Mouse (Mus musculus): ENCODE measurements around the gene Tbx15. TPM values are rescaled to one million over a fixed set of nuclear protein-coding genes. Genes with fewer than 3 reads are reported as not detected.

Gene Tbx15
- total RNA-seq (2021) = 100 to 1,000 TPM; 105 to 145 TPM
- long read RNA-seq, experiment 1, transcript Tbx15-201 (8 exons, 3,566 nt) = major isoform, 245 of 320 reads
- long read RNA-seq, experiment 1, partial matches to known transcripts = 50 of 320 reads
- long read RNA-seq, experiment 1, other reads (novel, unspliced or antisense) = 25 of 320 reads
- long read RNA-seq, experiment 2, transcript Tbx15-201 (8 exons, 3,566 nt) = major isoform, 273 of 379 reads
- long read RNA-seq, experiment 2, partial matches to known transcripts = 73 of 379 reads
- long read RNA-seq, experiment 2, other reads (novel, unspliced or antisense) = 33 of 379 reads

DNA sequence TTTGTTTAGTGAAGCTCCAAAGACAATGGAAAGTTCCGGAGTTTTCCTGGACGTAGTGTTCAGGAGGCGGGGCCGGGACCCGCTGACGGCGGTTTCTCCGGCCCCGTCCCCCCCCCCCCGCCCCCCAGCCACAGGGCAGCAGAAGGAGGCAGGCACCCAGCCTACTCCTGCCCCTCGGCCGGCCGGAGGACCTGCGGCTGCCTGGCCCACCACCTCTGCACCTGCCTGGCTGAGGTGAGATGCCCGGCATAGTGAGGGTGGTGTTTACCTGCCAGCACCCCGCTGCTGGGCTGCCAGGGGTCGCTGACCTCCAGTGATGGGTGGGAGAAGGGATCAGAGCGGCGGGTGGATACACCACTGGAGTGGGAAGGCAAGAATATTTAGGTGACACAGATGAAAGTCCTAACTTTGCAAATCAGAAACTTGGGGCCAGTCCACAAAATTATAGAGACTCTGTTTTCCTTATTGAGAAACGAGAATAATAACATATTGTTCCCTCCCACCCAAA is at the start of gene Tbx15:
TSS of gene Tbx15 (plus strand) at position 169 of the 508 bp plus-strand sequence.
- intact Hi-C loops (cut with DNase I) = no loop called here
- no peak for TF ChIP-seq CTCF (IDR thresholded peaks at IDR 0.05)
- no peak for DNase-seq
- peak within 1 kb of the TSS; percentile 77 for H3K4me3 ChIP-seq
- H3K27ac ChIP-seq = peak within 1 kb of the TSS; percentile 64

DNA sequence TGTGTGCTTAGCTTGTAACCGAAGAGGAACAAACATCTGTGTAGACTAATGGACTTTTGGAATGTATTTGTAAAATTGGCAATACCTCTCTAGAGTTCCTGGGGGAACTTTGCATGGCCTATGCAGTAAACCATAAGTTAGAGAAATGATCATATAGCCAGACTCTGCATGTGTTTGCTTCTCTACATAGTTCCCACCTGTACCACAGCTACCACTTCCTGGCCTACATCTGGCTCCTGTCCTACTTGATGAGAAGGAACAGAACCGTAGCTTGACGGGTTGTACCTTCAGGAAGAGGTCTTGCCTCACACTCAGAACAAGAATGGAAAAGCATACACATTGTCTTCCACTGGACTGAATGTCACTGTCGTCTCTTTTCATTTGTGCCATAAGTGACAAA is 46.6 kb upstream of the Tbx15 start:
- H3K27ac ChIP-seq = no peak overlapping the region
- intact Hi-C loops (cut with DNase I) = no loop called here
- TF ChIP-seq CTCF (IDR thresholded peaks at IDR 0.05) = no peak
- no peak for DNase-seq
- H3K4me3 ChIP-seq = no peak overlapping the region

DNA sequence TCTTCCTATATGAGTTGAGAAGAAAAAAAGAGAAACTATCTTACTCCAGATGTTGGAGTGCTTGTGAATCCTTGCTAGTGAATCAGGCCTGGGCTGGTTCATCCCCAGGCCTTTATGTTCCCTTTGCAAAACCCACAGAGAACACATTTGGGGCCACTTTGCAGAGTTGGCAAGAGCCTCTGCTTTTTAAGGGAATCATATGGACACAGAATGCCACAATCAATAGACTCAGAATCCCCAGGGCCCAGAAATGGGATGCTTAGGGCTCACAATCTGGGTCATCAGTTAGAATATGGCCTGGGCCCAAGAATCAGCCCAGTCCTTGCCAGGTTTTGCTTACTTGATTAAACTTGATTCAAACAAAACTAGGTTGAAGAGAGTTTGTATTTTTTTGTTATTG is 36.9 kb upstream of the Tbx15 start:
- no peak for TF ChIP-seq CTCF (IDR thresholded peaks at IDR 0.05)
- no peak for DNase-seq
- no peak overlapping the region for H3K27ac ChIP-seq

DNA sequence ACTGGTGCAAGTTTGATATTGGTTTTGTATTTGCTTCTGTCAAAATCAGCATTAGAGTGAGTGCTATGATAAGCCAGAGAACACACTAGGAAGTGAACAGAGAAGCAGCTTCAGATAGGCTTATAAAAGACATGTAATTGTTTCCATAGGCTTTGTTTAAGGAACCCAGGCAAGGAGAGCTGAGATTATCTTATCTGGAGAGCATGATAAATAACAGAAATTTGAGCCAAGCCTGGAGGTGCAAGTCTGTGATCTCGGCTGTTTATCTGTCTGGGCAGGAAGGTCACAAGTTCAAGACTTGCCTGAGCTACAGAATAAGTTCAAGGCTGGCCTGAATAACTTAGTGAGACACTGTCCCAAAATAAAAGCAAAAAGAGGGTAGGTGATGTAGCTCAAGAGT is 31.8 kb upstream of the Tbx15 start:
- intact Hi-C loops (cut with DNase I) = no loop called here
- Histone ChIP-seq H3K27ac (no peak overlapping the region), H3K4me3 (no peak overlapping the region)
- DNase-seq = no peak
- no peak for TF ChIP-seq CTCF (IDR thresholded peaks at IDR 0.05)

More for the DNA sequence above, 36.9 kb upstream of the Tbx15 start:
- H3K4me3 ChIP-seq = no peak overlapping the region
- intact Hi-C loops (cut with DNase I) = no loop called here

DNA sequence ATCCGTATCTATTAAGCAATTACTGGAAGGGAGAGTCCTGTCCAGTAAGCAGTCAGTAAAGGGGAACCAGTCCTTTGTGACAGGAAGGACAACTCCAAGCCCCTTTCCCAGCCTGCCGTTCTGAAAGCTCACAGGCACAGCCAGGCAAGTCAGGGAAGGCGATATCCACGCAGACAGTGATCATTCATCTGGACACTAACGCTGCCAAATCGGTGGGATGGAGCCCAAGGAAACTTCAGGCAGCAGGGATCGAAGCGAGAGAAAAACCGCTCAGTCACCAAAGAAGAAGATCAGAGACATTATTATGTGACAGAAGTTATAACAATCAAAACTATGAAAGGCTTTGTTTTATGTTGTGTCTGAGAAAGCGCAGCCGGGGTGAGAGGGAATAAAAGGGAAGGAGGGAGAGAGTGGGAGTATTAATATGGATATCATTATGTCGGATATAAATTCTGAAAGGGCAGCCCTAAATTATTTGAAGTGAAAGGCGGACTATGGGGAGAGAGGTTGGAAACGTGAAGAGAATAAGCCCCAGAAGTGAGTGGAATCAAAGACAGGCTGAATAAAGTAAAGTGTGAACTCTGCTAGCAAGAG is 29.0 kb upstream of the Tbx15 start:
- H3K4me3 ChIP-seq = no peak overlapping the region
- intact Hi-C loops (cut with DNase I) = no loop called here
- no peak overlapping the region for H3K27ac ChIP-seq
- DNase-seq = no peak
- no peak for TF ChIP-seq CTCF (IDR thresholded peaks at IDR 0.05)

DNA sequence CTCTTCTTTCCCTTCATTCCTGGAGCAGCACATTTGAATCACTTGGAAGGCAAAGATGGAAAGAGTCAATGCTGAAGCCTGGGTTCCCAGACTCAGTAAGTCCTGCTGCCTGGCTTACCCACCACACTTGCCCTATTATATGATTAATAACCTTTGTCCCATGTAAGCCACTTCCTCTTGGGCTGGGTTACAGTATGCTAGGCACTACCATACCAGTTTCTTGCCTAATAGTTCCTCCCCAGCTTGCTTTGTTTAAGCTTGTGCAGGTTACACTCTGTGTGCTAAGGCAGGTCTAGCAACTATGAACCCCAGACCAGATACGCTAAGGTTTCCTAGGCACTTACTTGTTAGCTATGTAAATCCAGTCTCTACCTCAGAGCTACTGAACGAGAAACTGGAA is 12.4 kb upstream of the Tbx15 start:
- no peak for DNase-seq
- Histone ChIP-seq H3K27ac (no peak overlapping the region), H3K4me3 (no peak overlapping the region)
- no peak for TF ChIP-seq CTCF (IDR thresholded peaks at IDR 0.05)
- intact Hi-C loops (cut with DNase I) = no loop called here

DNA sequence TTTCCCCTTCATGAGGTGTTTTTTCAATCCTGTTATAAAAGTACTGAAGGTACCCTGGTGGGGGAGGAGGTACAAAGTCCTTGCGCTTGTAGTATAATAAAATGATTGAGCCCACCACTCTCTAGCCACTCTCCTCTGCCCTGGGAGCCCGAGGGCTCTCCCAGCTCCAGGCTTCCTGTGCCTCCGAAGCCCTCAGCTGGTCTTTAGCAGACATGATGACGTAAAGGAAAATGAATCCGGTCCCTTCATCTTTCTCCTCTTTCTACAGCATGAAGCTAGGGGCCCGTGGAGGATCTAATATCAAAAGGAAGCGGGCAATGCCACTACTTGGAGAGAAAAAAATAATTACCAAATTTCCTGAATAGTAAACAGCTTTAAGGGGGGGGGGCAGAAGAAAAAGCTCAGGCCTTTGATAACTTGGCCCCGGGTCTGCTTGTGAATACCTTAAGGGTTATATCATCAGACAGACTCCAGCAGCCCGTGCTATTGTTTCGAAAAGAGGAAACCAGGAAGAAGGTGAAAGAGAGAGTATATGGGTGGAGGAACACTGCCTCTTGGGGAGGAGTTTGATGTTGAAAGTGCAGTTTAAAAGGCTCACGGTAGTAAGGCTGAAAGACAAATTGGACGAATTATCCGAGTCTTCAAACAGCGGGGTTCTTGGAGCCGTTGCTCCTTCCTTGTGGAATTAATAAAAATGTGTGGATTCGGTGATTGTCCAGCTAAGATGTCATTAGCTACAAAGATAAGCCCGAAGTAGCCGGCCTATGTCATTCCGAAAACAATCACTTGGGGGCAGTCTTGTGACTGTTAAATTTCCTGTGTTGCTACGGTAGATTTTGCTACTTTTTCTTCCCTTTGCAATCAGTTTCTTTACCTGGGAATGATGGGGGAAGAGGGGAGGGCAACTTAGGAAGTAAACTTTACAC is 6.5 kb upstream of the Tbx15 start:
- Histone ChIP-seq H3K27ac (peak overlapping the region; percentile 17; the same call in 1 of the 2 replicates), H3K4me3 (peak overlapping the region; percentile 58)
- intact Hi-C loops (cut with DNase I) = loop anchor here (1.0 to 10.0 kb wide), 3 partner anchors 291 to 703 kb away; no protein-coding TSS in a partner anchor
- TF ChIP-seq CTCF (IDR thresholded peaks at IDR 0.05) = peak; percentile 86
- peak; percentile 67 for DNase-seq

DNA sequence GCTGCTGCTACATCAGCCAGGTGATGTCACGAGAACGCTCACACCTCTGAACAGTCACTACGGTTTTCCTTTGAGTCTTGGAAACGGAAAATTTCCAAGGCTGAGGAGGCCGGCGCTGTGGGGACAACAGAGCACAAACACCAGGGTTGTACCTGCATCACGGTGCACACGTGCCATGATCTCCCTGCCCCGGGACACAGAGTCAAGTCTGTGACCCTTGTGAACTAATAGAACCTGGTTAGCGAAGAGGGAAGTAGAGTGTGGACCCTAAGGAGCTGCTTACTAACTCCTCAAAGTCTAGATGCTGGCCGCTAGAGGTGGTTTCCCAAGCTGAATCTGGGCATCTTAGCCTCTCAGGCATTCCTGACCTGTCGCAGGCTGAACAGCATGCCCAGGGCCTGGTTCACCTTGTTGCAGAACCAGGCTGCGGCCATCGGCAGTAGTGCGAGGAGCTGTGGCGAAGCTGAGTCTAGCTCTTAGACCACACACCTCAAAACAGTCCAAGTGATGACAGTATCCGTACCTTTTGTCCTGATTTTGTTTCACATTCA is 5.8 kb upstream of the Tbx15 start:
- DNase-seq = no peak
- Histone ChIP-seq H3K4me3 (peak overlapping the region; percentile 58), H3K27ac (no peak overlapping the region; the same call in 1 of the 2 replicates)
- no peak for TF ChIP-seq CTCF (IDR thresholded peaks at IDR 0.05)
- intact Hi-C loops (cut with DNase I) = loop anchor here (5.0 to 10.0 kb wide), 2 partner anchors 290 to 633 kb away; no protein-coding TSS in a partner anchor

DNA sequence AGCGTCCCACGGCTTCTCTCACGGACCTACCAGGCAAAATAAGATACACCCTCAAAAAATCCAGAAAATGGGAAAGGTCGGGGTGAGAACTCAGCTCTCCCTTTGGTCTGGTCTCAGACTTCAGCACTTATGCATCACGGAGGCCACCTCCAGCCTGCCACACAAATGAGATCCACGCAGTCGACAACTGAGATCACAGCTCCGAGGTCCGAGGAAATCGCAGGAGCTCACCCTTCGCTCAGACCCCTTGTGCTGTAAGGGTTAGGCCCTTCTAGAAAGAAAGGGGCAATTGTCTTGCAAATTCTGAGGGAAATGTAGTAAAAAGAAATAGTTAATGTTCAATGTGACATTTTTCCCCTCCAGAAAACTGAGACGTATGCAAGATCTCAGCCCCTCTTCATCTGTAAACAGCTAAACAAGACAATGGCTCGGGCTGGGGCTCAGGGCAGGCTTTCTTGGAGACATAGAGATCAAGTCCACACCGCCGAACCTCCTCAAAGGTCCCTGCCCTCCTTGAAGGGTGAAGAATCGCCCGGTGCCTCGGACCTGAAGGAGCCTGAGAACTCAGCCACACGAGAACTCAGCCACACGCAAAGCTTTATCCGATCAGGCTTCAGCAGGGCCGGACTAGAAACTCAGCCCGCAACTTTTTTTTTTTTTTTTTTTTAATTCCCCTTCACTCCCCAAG is 4.9 kb upstream of the Tbx15 start:
- TF ChIP-seq CTCF (IDR thresholded peaks at IDR 0.05) = no peak
- intact Hi-C loops (cut with DNase I) = loop anchor here (10.0 kb wide), 1 partner anchor 290 kb away; no protein-coding TSS in a partner anchor
- Histone ChIP-seq H3K27ac (no peak overlapping the region), H3K4me3 (no peak overlapping the region)
- no peak for DNase-seq

DNA sequence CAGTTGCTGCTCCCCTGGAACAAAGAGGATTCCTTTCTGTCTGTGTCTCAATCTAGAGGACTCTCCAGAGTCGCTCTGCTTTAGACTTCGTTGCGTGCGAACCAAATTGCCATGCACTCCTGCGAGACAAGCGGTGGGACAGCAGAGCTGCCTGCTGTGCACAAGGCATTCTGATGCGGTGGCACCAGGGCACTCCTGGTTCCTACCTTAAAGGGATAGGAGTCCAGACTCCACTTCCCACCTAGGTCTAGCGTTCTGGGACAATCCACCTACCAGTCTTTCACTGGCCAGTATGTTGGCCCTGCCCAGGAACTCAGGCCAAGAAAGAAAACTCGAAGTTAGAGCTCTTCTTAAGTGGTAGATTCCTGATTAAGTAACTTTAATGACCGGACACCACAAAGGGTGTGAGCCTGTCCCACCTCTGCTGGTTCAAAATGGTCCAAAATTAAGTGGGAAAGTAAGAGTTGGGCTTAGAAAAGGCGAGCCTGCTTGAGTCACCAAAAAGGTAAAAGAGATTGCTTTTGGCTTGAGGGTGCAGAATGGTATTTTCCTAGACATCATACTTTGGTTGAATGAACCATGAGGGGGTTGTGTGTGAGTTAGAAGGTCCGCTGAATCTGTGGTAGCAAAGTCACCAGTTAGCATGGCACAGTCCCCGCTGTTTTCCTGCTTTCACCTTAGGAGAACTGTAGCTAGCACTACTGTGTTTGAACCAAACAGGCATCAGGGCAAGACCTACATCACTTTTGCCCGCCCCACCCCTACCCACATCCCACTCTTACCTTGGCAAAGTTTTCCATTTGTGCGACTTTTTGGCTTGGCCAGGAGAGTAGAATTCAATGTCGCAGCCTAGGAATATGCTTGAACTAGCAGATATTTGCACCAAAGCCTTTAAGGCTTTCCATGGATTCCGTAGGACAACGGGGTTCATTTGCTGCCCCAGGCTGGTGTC is 4.1 kb upstream of the Tbx15 start:
- TF ChIP-seq CTCF (IDR thresholded peaks at IDR 0.05) = no peak
- DNase-seq = no peak
- Histone ChIP-seq H3K4me3 (no peak overlapping the region), H3K27ac (no peak overlapping the region)
- intact Hi-C loops (cut with DNase I) = loop anchor here (10.0 kb wide), 1 partner anchor 289 kb away; no protein-coding TSS in a partner anchor

DNA sequence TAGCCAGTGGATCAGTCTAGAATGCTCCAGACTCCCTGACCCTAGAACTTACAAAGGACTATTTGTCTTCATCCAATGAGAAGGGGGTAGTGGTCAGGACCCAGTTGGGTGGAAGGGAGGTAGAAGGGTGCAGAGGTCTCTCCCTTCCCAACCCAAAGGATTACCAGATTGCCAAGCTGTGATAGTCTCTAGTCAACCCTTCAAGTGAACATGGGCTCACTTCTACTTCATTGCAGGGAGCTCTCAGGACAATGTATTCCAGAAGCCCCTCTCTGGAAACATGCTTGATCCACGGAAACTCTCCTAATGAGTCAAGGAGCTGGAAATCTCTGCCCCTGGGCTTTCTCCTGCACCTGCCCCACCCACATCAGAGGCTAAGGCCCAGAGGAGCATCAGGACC is 1.5 kb upstream of the Tbx15 start:
- intact Hi-C loops (cut with DNase I) = loop anchor here (10.0 kb wide), 1 partner anchor 286 kb away; no protein-coding TSS in a partner anchor
- no peak for TF ChIP-seq CTCF (IDR thresholded peaks at IDR 0.05)

More for the DNA sequence above, 1.5 kb upstream of the Tbx15 start:
- H3K27ac ChIP-seq = no peak overlapping the region
- no peak for DNase-seq
- H3K4me3 ChIP-seq = no peak overlapping the region

All from gastrocnemius, adult 2 months (tissue).